Mouse (Mus musculus) kidney, embryonic 14.5 days (tissue): ENCODE results near the gene Olfr874. TPM values are rescaled to one million over a fixed set of nuclear protein-coding genes. Genes with fewer than 3 reads are reported as not detected.
"Not testable (repeated sequence)": the region's sequence is repeated elsewhere in the genome, so short reads cannot be mapped to it uniquely, and the experiment has no call there.

Source experiments
- ATAC-seq: fragments of 200-750 bp; cut with Nextera tagmentation; 2 replicates; pipeline ENCODE4 v1.8.0; 2017; ENCODE audit warnings: moderate number of reproducible peaks, mild to moderate bottlenecking, moderate TSS enrichment, moderate library complexity; ENCODE audit not compliant: low FRiP score, low TSS enrichment
- H3K27ac ChIP-seq: fragments of 300-500 bp; sonication (generic); 2 replicates; pipeline ENCODE4 v1.5.1; 2014; ENCODE audit warnings: low read depth, mild to moderate bottlenecking, low read length, moderate library complexity, mixed read lengths
- H3K27me3 ChIP-seq: fragments of 300-500 bp; sonication (generic); 2 replicates; pipeline ENCODE4 v1.6.1; 2014; ENCODE audit warnings: mild to moderate bottlenecking, low read length; ENCODE audit not compliant: control insufficient read depth, insufficient read depth
- H3K36me3 ChIP-seq: fragments of 300-500 bp; sonication (generic); 2 replicates; pipeline ENCODE4 v1.6.1; 2014; ENCODE audit warnings: low read length, mixed read lengths; ENCODE audit not compliant: control insufficient read depth, insufficient read depth
- H3K4me1 ChIP-seq: fragments of 300-500 bp; sonication (generic); 2 replicates; pipeline ENCODE4 v1.6.1; 2014; ENCODE audit warnings: low read length, mixed read lengths; ENCODE audit not compliant: control insufficient read depth, insufficient read depth
- H3K4me2 ChIP-seq: fragments of 300-500 bp; sonication (generic); replicated peaks from 2 replicates; pipeline ENCODE4 v1.6.1; 2014; ENCODE audit warnings: low read depth, mild to moderate bottlenecking, low read length
- H3K4me3 ChIP-seq: fragments of 300-500 bp; sonication (generic); 2 replicates; pipeline ENCODE4 v1.5.1; 2014; ENCODE audit warnings: mild to moderate bottlenecking, low read length
- H3K9ac ChIP-seq: fragments of 300-500 bp; sonication (generic); 2 replicates; pipeline ENCODE4 v1.6.1; 2014; ENCODE audit warnings: low read depth, mild to moderate bottlenecking, low read length, moderate library complexity
- H3K9me3 ChIP-seq: fragments of 300-500 bp; sonication (generic); 2 replicates; pipeline ENCODE4 v1.6.1; 2016; ENCODE audit warnings: low read length; ENCODE audit not compliant: control insufficient read depth
- WGBS: fragments of 180-500 bp; shearing (Covaris S2); extraction: QIAGEN DNeasy Blood & Tissue Kit; methylation state at CpG from one replicate; pipeline ENCODE4 v1.1.7; 2014; 5-methylcytosine and 5-hydroxymethylcytosine counted together
- polyA plus RNA-seq: library from polyadenylated mRNA; unstranded; fragments of >200 nt; fragmentation: Nextera tagmentation; extraction: Ambion mirVana; gene quantifications from 2 replicates; pipeline ENCODE4 v1.2.1, GENCODE M21; 2014

Olfr874 gene
- polyA plus RNA-seq, 1 experiment from 2014 or later: not detected

DNA sequence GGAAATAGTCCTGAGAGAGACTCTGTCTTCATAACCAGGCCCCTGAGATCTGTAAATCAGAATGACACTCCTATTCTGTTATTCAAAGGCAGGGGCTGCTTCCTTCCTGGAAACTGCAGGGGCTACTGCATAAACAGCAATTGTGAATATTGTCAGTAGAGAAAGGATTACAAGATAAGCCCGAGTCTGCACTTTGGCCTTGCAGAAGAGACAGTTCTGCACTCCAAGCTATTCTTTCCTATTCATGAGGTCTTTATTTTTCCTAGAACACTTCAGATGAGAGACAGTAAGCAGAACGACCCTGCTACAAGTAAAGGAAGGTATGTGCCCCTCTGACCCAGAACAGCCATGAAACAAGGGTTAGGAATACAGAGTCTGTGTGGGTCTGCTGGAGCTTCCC, 26.9 kb downstream of the Olfr874 start, which contains the start of gene Olfr875:
Olfr875 (plus strand) TSS at position 99 of the 400 bp plus-strand sequence.
- Histone ChIP-seq H3K27ac (no peak within 1 kb of the TSS), H3K36me3 (no peaks in the 10 kb centered on the region), H3K9me3 (no peaks in the 10 kb centered on the region), H3K4me3 (no peak within 1 kb of the TSS), H3K4me2 (no peak within 1 kb of the TSS), H3K4me1 (no peaks in the 10 kb centered on the region), H3K27me3 (no peaks in the 10 kb centered on the region), H3K9ac (no peak within 1 kb of the TSS)
- WGBS: 35% methylated on average over 2 of the region's 2 CpGs
- no peak for ATAC-seq

DNA sequence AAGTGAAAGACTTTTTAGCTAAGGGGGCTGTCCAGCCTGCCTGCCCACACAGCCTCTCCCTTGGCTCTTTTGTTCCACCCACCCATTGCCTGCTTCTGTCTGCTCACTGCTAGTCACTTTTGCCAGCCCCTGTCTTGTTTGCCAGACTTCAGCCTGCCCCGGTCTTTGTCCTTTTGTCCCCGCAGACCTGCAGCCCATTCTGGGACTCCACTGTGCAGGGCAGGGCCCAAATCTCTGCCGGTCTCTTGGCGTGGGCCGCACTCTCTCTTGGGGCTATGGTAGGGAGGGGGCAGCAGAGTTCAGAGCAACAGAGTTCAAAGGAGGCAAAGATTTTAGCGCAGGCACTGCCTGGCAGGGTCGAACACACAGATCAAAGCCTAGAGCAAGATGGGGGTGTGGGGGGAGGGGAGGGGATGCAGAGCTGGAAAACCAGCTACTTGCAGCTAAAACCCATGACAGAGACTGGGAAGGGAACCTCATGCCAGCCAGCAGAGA, 37.9 kb downstream of the Olfr874 start:
- ATAC-seq: peak; percentile 92
- no peaks in the 10 kb centered on the region for H3K36me3 ChIP-seq
- H3K4me1 ChIP-seq: peaks cover 6% of the 10 kb centered on the region; the same call in 1 of the 2 replicates
- 2% methylated on average over 7 of the region's 7 CpGs for WGBS
- H3K4me3 ChIP-seq: peak overlapping the region; percentile 21; the same call in 1 of the 2 replicates
- peak overlapping the region; percentile 65 for H3K27ac ChIP-seq
- H3K9ac ChIP-seq: peak overlapping the region; percentile 45; the same call in 1 of the 2 replicates
- no peaks in the 10 kb centered on the region for H3K9me3 ChIP-seq
- H3K4me2 ChIP-seq: peak overlapping the region; percentile 44
- no peaks in the 10 kb centered on the region for H3K27me3 ChIP-seq

DNA sequence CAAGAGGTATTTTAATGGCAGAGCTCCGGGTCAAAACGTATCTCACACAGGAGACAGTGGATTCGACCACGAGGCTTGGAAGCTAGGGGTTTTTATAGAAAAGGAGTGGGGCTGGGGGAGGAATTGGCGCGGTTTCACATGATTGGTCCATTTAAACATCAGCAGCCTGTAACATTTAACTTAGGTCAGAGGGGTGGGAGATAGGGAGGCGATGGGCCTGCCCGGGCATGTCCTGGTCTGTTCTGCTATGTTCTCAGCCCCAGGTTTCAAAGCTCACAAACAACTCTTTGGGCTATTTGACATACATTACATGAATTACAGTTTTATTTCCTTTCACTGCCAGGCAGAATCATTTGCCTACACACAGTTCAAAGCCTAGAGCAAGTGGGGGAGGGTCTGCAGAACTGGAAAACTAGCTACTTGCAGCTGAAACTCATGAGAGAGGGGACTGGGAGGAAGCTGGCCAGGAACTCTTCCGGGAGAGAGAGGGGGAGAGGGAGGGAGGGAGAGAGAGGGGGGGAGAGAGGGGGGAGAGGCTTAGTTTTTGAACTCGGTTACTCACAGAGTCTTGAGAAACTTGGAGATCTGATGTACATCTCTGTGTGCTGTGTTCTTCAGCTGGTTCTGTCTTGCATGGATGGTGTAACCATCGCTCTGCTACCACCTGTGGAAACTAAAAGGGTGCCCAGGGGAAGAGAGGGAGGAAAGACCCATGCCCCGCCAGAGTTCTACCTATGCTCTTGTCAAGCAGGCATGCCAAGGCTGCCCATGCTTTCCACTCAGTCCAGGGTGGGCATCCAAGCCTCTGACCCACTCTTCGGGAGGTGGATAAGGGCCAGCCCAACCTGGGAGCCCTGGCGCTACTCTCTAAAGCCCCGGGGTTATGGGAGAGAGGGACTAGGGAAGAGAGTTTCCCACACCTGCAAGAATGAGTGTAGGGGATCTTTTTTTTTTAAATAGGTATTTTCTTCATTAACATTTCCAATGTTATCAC, 38.8 kb downstream of the Olfr874 start:
- H3K9me3 ChIP-seq, H3K4me3 ChIP-seq, H3K4me1 ChIP-seq, H3K9ac ChIP-seq, H3K36me3 ChIP-seq, H3K27me3 ChIP-seq, H3K27ac ChIP-seq: not testable (repeated sequence)
- peak; percentile 77 for ATAC-seq
- 53% methylated on average over 10 of the region's 15 CpGs for WGBS
- peak overlapping the region; percentile 44; the same call in 1 of the 2 replicates for H3K4me2 ChIP-seq

DNA sequence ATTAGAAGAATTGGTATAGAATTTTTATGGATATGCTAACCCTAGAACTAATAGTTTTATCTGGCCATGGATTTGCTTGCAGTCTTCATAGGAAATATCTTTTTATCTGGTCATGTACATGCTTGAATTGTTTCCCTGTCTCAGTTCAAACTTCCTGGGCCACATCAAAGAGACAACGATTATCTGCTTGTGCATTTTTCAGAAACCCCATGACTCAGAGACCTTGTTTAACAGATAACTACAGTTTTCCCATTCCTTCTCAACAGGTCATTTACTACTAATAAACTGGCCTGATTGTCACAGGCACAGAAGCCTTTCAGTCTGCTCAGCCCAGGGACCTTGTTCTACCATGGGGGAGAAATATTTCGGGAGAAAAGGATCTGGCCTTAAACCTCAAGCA, 41.5 kb downstream of the Olfr874 start:
- no peaks in the 10 kb centered on the region for H3K36me3 ChIP-seq
- no peak for ATAC-seq
- 77% methylated on average over 2 of the region's 2 CpGs for WGBS

More for the DNA sequence above, 41.5 kb downstream of the Olfr874 start:
- no peak overlapping the region for H3K9ac ChIP-seq
- H3K9me3 ChIP-seq: no peaks in the 10 kb centered on the region
- H3K27me3 ChIP-seq: no peaks in the 10 kb centered on the region
- H3K4me1 ChIP-seq: peaks cover 6% of the 10 kb centered on the region; the same call in 1 of the 2 replicates
- H3K4me2 ChIP-seq: no peak overlapping the region
- H3K4me3 ChIP-seq: no peak overlapping the region
- no peak overlapping the region for H3K27ac ChIP-seq

Other genes with a start within 250 kb of the Olfr874 start
- gene Esam, start 217.0 kb upstream of the Olfr874 start, polyA plus RNA-seq: 49.7 and 61.8 TPM in 2 replicates
- gene Vsig2, start 205.9 kb upstream of the Olfr874 start, polyA plus RNA-seq: 1.1 and 1.3 TPM in 2 replicates
- gene Nrgn, start 192.2 kb upstream of the Olfr874 start, polyA plus RNA-seq: 3.1 and 3.4 TPM in 2 replicates
- 6.8 and 10.8 TPM in 2 replicates for gene Siae, start 189.4 kb upstream of the Olfr874 start, polyA plus RNA-seq
- 6.7 and 8.0 TPM in 2 replicates for gene Spa17, start 131.4 kb upstream of the Olfr874 start, polyA plus RNA-seq
- gene Tbrg1, start 87.8 kb upstream of the Olfr874 start, polyA plus RNA-seq: 135 and 142 TPM in 2 replicates
- not detected in 2 replicates for gene Panx3, start 75.9 kb upstream of the Olfr874 start, polyA plus RNA-seq
- gene Olfr160, start 28.9 kb upstream of the Olfr874 start, polyA plus RNA-seq: not detected in 2 replicates
- not detected in 2 replicates for gene Olfr875, start 26.8 kb downstream of the Olfr874 start, polyA plus RNA-seq
- gene Olfr876, start 57.9 kb downstream of the Olfr874 start, polyA plus RNA-seq: not detected in 2 replicates
- gene Olfr877, start 109.2 kb downstream of the Olfr874 start, polyA plus RNA-seq: not detected in 2 replicates
- gene Olfr145, start 151.6 kb downstream of the Olfr874 start, polyA plus RNA-seq: not detected in 2 replicates
- gene Olfr878, start 172.7 kb downstream of the Olfr874 start, polyA plus RNA-seq: not detected in 2 replicates
- gene Olfr881, start 246.7 kb downstream of the Olfr874 start, polyA plus RNA-seq: not detected in 2 replicates